Mouse (Mus musculus): Measurements from ENCODE around the gene Tmem86b.

Tmem86b gene

GRCm38 (mm10) chr7:4623544-4624189 lies 7.6 kb downstream of the Tmem86b start:
- no peak for TF ChIP-seq GATA4 (IDR thresholded peaks at IDR 0.05; ENCODE audit: insufficient replicate concordance, low read length)

DNA sequence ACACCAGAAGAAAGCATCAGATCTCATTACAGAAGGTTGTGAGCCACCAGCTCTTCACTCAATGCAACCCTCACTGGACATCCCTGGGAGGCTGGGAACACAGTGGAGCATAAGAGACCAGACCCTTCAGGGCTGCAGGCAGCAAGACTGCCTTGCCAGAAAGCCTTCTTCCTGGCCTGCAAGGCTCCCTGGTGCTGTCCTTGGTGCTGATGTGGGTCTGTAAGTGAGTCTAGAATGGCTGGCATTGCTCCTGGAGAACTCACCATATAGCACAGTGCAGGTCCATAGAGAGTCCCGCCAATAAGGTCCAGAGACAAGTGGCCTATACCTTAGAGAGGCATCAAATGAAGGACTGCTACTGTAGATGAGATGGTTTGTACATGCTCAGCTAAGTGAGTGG lies 11.2 kb downstream of the Tmem86b start:
- no peak for TF ChIP-seq GATA4 (IDR thresholded peaks at IDR 0.05; ENCODE audit: insufficient replicate concordance, low read length)

DNA sequence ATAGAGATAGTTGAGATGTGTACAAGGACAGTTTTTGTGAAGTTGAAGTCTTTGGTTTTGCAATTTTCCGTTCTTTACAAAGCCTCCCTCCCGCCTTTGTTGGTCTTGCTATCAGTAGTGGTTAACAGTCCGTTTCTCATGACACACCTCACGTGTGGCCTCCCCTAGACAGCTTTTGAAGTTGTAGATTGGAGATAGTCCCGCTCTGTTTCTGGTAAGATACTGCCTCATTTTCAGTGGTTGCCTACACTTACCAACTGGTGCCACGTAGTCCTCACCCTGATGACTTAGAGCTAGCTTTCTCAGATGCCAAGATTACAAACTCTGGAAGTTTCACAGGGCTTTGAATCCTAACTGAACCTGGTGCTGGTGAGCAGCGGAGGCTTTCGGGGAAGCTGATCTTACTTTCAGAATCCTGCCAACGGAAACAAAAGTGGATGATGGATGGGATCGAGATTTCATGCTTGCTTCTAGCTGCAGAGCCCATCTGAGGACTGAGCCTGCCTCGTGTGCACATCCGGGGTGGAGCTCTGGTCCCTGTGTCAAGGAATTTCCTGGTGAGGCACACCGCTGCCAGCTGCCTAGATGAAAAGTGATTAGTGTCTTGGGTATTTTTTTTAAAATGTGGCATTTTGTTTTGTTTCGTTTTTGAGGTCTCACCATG lies 17.4 kb downstream of the Tmem86b start:
- no peak for TF ChIP-seq GATA4 (IDR thresholded peaks at IDR 0.05; ENCODE audit: insufficient replicate concordance, low read length)

- no peak for TF ChIP-seq GATA4 (IDR thresholded peaks at IDR 0.05; ENCODE audit: insufficient replicate concordance, low read length)
Observed at GRCm38 (mm10) chr7:4612956-4613355, 18.3 kb downstream of the Tmem86b start.

GRCm38 (mm10) chr7:4612386-4612785 lies 18.8 kb downstream of the Tmem86b start:
- no peak for TF ChIP-seq GATA4 (IDR thresholded peaks at IDR 0.05; ENCODE audit: insufficient replicate concordance, low read length)

DNA sequence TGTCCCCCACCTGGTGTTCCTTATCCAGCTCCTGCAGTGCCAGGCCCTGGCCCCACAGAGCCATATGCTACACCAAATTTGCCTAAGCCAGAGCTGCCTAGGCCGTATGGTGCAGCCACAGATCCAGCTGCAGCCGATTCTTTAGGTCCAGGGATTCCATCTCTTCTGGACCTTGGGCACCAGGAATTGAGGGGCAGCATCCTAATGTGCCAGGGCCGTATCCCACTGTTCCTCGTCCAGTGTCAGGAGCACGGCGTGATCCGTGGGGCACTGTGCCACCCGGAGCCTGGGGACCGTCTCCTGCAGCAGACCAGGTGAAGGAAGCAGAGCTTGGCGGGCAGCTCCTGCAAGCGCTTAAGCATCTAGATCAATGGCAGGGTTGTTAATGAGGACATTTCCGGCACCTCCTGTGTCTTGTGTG lies 19.3 kb downstream of the Tmem86b start:
- TF ChIP-seq GATA4 (IDR thresholded peaks at IDR 0.05; ENCODE audit: insufficient replicate concordance, low read length): no peak

DNA sequence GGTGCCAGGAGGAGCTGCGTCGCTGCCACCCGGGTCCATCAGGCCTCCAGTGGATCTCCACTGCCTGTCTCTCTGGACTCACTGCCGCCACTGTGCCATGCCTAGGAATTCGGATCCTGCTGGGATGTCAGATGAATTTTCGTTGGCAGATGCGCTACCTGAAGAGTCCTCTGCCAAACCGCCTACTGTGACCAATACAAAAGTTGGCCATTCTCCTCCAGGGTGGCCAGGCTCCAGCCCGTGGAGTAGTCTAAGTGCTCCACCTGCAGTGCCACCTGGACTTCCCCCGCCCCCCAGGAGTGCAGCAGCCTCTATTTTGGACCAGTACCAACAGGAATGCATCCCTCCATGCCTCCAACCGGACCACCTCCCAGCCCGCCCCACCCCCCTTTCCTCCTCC lies 19.7 kb downstream of the Tmem86b start:
- TF ChIP-seq GATA4 (IDR thresholded peaks at IDR 0.05; ENCODE audit: insufficient replicate concordance, low read length): no peak

DNA sequence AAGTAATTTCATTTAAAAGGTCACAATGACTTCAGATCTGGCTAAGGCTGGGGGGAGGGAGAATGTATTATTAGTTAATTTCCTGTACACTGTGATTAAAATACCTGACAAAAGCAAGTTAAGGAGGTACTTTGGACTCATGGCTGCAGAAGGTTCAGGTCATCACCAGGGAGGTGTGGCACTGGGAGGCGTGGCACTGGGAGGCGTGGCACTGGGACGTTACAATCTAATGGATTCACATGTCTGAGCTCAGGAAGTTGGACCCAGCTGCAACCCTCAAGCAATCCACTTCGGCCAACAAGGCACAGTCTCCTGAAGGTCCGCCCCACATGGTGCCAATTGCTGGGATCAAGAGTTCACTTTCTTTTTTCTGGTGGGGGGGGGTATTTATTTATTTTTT lies 23.2 kb downstream of the Tmem86b start:
- TF ChIP-seq GATA4 (IDR thresholded peaks at IDR 0.05; ENCODE audit: insufficient replicate concordance, low read length): no peak

GRCm38 (mm10) chr7:4603873-4604272 lies 27.3 kb downstream of the Tmem86b start, which contains the start of gene Ptprh:
Ptprh (minus strand) TSS chr7:4604041.
- TF ChIP-seq GATA4 (IDR thresholded peaks at IDR 0.05; ENCODE audit: insufficient replicate concordance, low read length): no peak

DNA sequence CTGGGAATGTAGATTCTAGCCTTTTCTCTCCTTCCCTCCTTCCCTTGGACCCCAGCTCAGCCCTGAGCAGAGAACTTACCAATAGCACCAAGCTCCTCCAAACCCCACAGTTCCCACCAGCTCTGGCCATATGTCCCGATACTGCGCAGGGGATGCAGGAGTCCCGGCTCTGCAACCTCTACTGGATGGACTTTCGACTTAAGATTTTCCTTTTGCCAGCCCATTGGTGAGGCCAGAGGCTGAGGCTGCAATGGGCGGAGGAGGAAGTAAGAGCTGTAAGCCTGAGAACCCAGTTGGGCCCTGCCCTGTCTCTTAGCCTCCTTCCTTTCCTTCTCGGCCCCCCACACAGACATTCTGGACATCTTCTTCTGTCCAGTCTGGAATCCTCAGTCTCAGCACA lies 28.3 kb downstream of the Tmem86b start:
- TF ChIP-seq GATA4 (IDR thresholded peaks at IDR 0.05; ENCODE audit: insufficient replicate concordance, low read length): no peak
